Mouse (Mus musculus) heart, embryonic 11.5 days (tissue): ENCODE data around the gene Arhgap10. TPM values are rescaled to one million over a fixed set of nuclear protein-coding genes. Genes with fewer than 3 reads are reported as not detected.

ENCODE experiments used
- ATAC-seq: fragments of 200-750 bp; cut with Nextera tagmentation; replicated peaks from 2 replicates; pipeline ENCODE4 v1.8.0; 2017; ENCODE audit warnings: moderate library complexity; ENCODE audit not compliant: insufficient number of reproducible peaks, low FRiP score, low TSS enrichment
- H3K27ac ChIP-seq: fragments of 300-500 bp; sonication (generic); 2 replicates; pipeline ENCODE4 v1.5.1; 2014; ENCODE audit warnings: mild to moderate bottlenecking, low read depth, low read length
- H3K27me3 ChIP-seq: fragments of 300-500 bp; sonication (generic); 2 replicates; pipeline ENCODE4 v1.6.1; 2014; ENCODE audit warnings: mild to moderate bottlenecking, low read length, mixed read lengths; ENCODE audit not compliant: control insufficient read depth, insufficient read depth
- H3K36me3 ChIP-seq: fragments of 300-500 bp; sonication (generic); 2 replicates; pipeline ENCODE4 v1.6.1; 2014; ENCODE audit warnings: mild to moderate bottlenecking, low read length, moderate library complexity, mixed read lengths; ENCODE audit not compliant: control insufficient read depth, insufficient read depth
- H3K4me1 ChIP-seq: fragments of 300-500 bp; sonication (generic); 2 replicates; pipeline ENCODE4 v1.6.1; 2014; ENCODE audit warnings: low read length; ENCODE audit not compliant: control insufficient read depth, insufficient read depth
- H3K4me2 ChIP-seq: fragments of 300-500 bp; sonication (generic); 2 replicates; pipeline ENCODE4 v1.6.1; 2014; ENCODE audit warnings: mild to moderate bottlenecking, moderate library complexity
- H3K4me3 ChIP-seq: fragments of 300-500 bp; sonication (generic); 2 replicates; pipeline ENCODE4 v1.5.1; 2014; ENCODE audit warnings: low read depth, low read length
- H3K9ac ChIP-seq: fragments of 300-500 bp; sonication (generic); 2 replicates; pipeline ENCODE4 v1.6.1; 2014; ENCODE audit warnings: mild to moderate bottlenecking, low read depth, low read length, moderate library complexity
- H3K9me3 ChIP-seq: fragments of 300-500 bp; sonication (generic); replicated peaks from 2 replicates; pipeline ENCODE4 v1.6.1; 2016; ENCODE audit warnings: low read length; ENCODE audit not compliant: control insufficient read depth
- WGBS: fragments of 180-500 bp; shearing (Covaris S2); extraction: QIAGEN DNeasy Blood & Tissue Kit; methylation state at CpG from one replicate; pipeline ENCODE4 v1.1.7; 2014; ENCODE audit not compliant: insufficient replicate concordance; 5-methylcytosine and 5-hydroxymethylcytosine counted together
- polyA plus RNA-seq: library from polyadenylated mRNA; unstranded; fragments of >200 nt; fragmentation: Nextera tagmentation; extraction: Ambion mirVana; gene quantifications from 2 replicates; pipeline ENCODE4 v1.2.1, GENCODE M21; 2014

Arhgap10 gene
- polyA plus RNA-seq, 1 experiment from 2014 or later: 23.2 TPM

- ATAC-seq: no peak
- H3K4me3 ChIP-seq: no peak overlapping the region
- no peak overlapping the region for H3K27ac ChIP-seq
- no peaks in the 10 kb centered on the region for H3K9me3 ChIP-seq
- H3K9ac ChIP-seq: no peak overlapping the region
- H3K4me2 ChIP-seq: no peak overlapping the region
- 0 out of 2 replicates have a peak, but pooled peaks cover 2% of the 10 kb centered on the region for H3K4me1 ChIP-seq
- H3K27me3 ChIP-seq: no peaks in the 10 kb centered on the region
- 89% methylated on average over 19 of the region's 19 CpGs for WGBS
- peaks cover 4% of the 10 kb centered on the region; the same call in 1 of the 2 replicates for H3K36me3 ChIP-seq
These were observed 109.1 kb downstream of the Arhgap10 start for GRCm38 (mm10) chr8:77408527-77409215.

- whole genome bisulfite sequencing: 82% methylated on average over 13 of the region's 13 CpGs
- Histone ChIP-seq H3K9me3 (no peaks in the 10 kb centered on the region), H3K9ac (no peak overlapping the region), H3K4me1 (0 out of 2 replicates have a peak, but pooled peaks cover 2% of the 10 kb centered on the region), H3K27ac (no peak overlapping the region), H3K4me2 (no peak overlapping the region), H3K27me3 (no peaks in the 10 kb centered on the region), H3K4me3 (no peak overlapping the region), H3K36me3 (no peaks in the 10 kb centered on the region; the same call in 1 of the 2 replicates)
- no peak for ATAC-seq
These were observed 110.9 kb downstream of the Arhgap10 start for GRCm38 (mm10) chr8:77406846-77407245.

GRCm38 (mm10) chr8:77406444-77406843, 111.3 kb downstream of the Arhgap10 start:
- 0 out of 2 replicates have a peak, but pooled peaks cover 2% of the 10 kb centered on the region for H3K4me1 ChIP-seq
- WGBS: 83% methylated on average over 5 of the region's 5 CpGs
- ATAC-seq: no peak
- no peaks in the 10 kb centered on the region; the same call in 1 of the 2 replicates for H3K36me3 ChIP-seq
- no peak overlapping the region for H3K9ac ChIP-seq
- H3K27ac ChIP-seq: no peak overlapping the region
- H3K27me3 ChIP-seq: no peaks in the 10 kb centered on the region
- H3K9me3 ChIP-seq: no peaks in the 10 kb centered on the region
- no peak overlapping the region for H3K4me3 ChIP-seq
- H3K4me2 ChIP-seq: no peak overlapping the region

GRCm38 (mm10) chr8:77404017-77404416, 113.7 kb downstream of the Arhgap10 start:
- Histone ChIP-seq H3K4me1 (0 out of 2 replicates have a peak, but pooled peaks cover 2% of the 10 kb centered on the region), H3K9ac (no peak overlapping the region), H3K36me3 (peaks cover 3% of the 10 kb centered on the region; the same call in 1 of the 2 replicates), H3K27ac (no peak overlapping the region), H3K4me2 (no peak overlapping the region), H3K4me3 (no peak overlapping the region), H3K9me3 (no peaks in the 10 kb centered on the region), H3K27me3 (no peaks in the 10 kb centered on the region)
- no peak for ATAC-seq
- 82% methylated on average over 6 of the region's 6 CpGs for WGBS

GRCm38 (mm10) chr8:77401934-77402333, 115.8 kb downstream of the Arhgap10 start:
- 90% methylated on average over 3 of the region's 3 CpGs for whole genome bisulfite sequencing
- no peaks in the 10 kb centered on the region for H3K27me3 ChIP-seq
- H3K36me3 ChIP-seq: peaks cover 10% of the 10 kb centered on the region
- H3K9me3 ChIP-seq: peaks cover 5% of the 10 kb centered on the region
- H3K9ac ChIP-seq: no peak overlapping the region
- H3K27ac ChIP-seq: no peak overlapping the region
- H3K4me3 ChIP-seq: no peak overlapping the region
- H3K4me2 ChIP-seq: no peak overlapping the region
- H3K4me1 ChIP-seq: 0 out of 2 replicates have a peak, but pooled peaks cover 2% of the 10 kb centered on the region
- ATAC-seq: no peak

GRCm38 (mm10) chr8:77401140-77401539, 116.6 kb downstream of the Arhgap10 start:
- no peak overlapping the region for H3K4me2 ChIP-seq
- no peak overlapping the region for H3K27ac ChIP-seq
- 88% methylated on average over 5 of the region's 5 CpGs for WGBS
- no peak for ATAC-seq
- no peak overlapping the region for H3K9ac ChIP-seq
- H3K9me3 ChIP-seq: peaks cover 8% of the 10 kb centered on the region
- no peaks in the 10 kb centered on the region for H3K27me3 ChIP-seq
- no peak overlapping the region for H3K4me3 ChIP-seq
- peaks cover 15% of the 10 kb centered on the region for H3K36me3 ChIP-seq
- H3K4me1 ChIP-seq: 0 out of 2 replicates have a peak, but pooled peaks cover 2% of the 10 kb centered on the region

- Histone ChIP-seq H3K36me3 (peaks cover 14% of the 10 kb centered on the region; the same call in 1 of the 2 replicates), H3K4me1 (no peaks in the 10 kb centered on the region), H3K27ac (no peak overlapping the region), H3K27me3 (no peaks in the 10 kb centered on the region), H3K9ac (no peak overlapping the region), H3K9me3 (no peaks in the 10 kb centered on the region), H3K4me2 (no peak overlapping the region), H3K4me3 (no peak overlapping the region)
- WGBS: 84% methylated on average over 6 of the region's 6 CpGs
- no peak for ATAC-seq
These were observed 133.7 kb downstream of the Arhgap10 start for GRCm38 (mm10) chr8:77384080-77384479.

GRCm38 (mm10) chr8:77383671-77384070, 134.1 kb downstream of the Arhgap10 start:
- no peak overlapping the region for H3K4me2 ChIP-seq
- H3K27me3 ChIP-seq: no peaks in the 10 kb centered on the region
- H3K9ac ChIP-seq: no peak overlapping the region
- WGBS: 75% methylated on average over 8 of the region's 8 CpGs
- no peak overlapping the region for H3K4me3 ChIP-seq
- no peak overlapping the region for H3K27ac ChIP-seq
- peaks cover 14% of the 10 kb centered on the region; the same call in 1 of the 2 replicates for H3K36me3 ChIP-seq
- H3K4me1 ChIP-seq: no peaks in the 10 kb centered on the region
- no peak for ATAC-seq
- H3K9me3 ChIP-seq: no peaks in the 10 kb centered on the region

GRCm38 (mm10) chr8:77380844-77381243, 136.9 kb downstream of the Arhgap10 start:
- 61% methylated on average over 6 of the region's 6 CpGs for WGBS
- no peak overlapping the region for H3K4me3 ChIP-seq

More at GRCm38 (mm10) chr8:77380844-77381243, 136.9 kb downstream of the Arhgap10 start:
- Histone ChIP-seq H3K4me1 (peaks cover 8% of the 10 kb centered on the region), H3K9ac (no peak overlapping the region), H3K4me2 (no peak overlapping the region), H3K9me3 (no peaks in the 10 kb centered on the region), H3K36me3 (peaks cover 11% of the 10 kb centered on the region; the same call in 1 of the 2 replicates), H3K27ac (no peak overlapping the region), H3K27me3 (no peaks in the 10 kb centered on the region)
- no peak for ATAC-seq
